Comparison of ENCODE assay signal across 8 mouse cellular contexts in the genomic region with DNA sequence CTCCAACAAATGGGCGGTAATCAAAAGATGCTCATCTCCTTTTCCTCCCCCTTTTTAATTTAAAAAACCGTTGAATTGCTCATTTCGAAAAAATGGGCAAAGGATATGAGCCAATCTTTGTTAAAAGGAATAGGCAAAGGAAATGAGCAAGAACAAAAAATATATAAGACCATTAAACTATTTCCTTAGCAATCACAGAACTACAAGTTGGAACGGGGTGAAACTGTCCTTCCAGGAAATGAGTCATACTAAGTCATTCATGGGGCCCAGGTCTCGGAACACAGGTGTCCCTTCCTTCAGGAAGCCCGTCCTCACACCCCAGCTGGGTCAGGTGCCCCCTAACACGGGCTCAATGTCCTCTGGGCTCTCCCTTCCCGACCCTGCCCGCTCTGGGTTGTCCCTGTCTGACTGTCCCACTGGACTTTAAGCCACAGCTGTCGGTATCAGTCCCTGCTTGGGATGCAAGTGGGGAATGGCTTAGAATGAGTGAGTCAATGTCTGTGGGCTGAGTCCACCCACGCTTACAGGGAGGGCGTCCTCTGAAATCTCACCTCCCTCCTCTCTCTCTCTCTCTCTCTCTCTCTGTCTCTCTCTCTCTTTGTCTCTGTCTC. TPM values are rescaled to one million over a fixed set of nuclear protein-coding genes. Genes with fewer than 3 reads are reported as not detected.
DNase-seq lines count a peak whose midpoint lies in the region; ATAC-seq and TF ChIP-seq lines count a peak whose summit lies in the region.

A gene (plus strand): TSS at position 542 of the 611 bp plus-strand sequence.

- no peaks in the 10 kb centered on the region for H3K79me2 ChIP-seq in CH12.LX (replicated peaks; ENCODE audit: control insufficient read depth, extremely low read depth, insufficient read depth, poor library complexity, severe bottlenecking)

- ATAC-seq in embryonic facial prominence, embryonic 14.5 days (ENCODE audit: low read depth) = no peak
- ATAC-seq in heart, embryonic 16.5 days (replicated peaks; ENCODE audit: extremely low read depth, insufficient read depth, low FRiP score) = no peak
- ATAC-seq in neural tube, embryonic 13.5 days (ENCODE audit: low read depth) = peak; percentile 30

- no peaks in the 10 kb centered on the region for H3K36me3 ChIP-seq in kidney, adult 2 months (ENCODE audit: control insufficient read depth, insufficient read depth, low read length)
- peaks cover 9 to 20% of the 10 kb centered on the region in 2 experiments for H3K36me3 ChIP-seq in CH12.LX (replicated peaks in 1 of 2; ENCODE audit: control insufficient read depth in 1 of 2, insufficient read depth in 1 of 2, low read length in 1 of 2)
- peaks cover 14% of the 10 kb centered on the region for H3K36me3 ChIP-seq in embryonic facial prominence, embryonic 14.5 days (ENCODE audit: control insufficient read depth, insufficient read depth, low read length)
- peaks cover 9% of the 10 kb centered on the region; the same call in 1 of the 2 replicates for H3K36me3 ChIP-seq in heart, embryonic 16.5 days (ENCODE audit: control insufficient read depth, insufficient read depth)
- peaks cover 14% of the 10 kb centered on the region for H3K36me3 ChIP-seq in neural tube, embryonic 13.5 days

- H3K27ac ChIP-seq in kidney, adult 2 months (ENCODE audit: insufficient read depth, low read depth, low read length) = peak within 1 kb of the TSS; percentile 84
- H3K27ac ChIP-seq in CH12.LX (ENCODE audit: insufficient read depth, low read depth) = peak within 1 kb of the TSS; percentile 75
- peak within 1 kb of the TSS; percentile 86 for H3K27ac ChIP-seq in embryonic facial prominence, embryonic 14.5 days (replicated peaks; ENCODE audit: low read depth, low read length)
- H3K27ac ChIP-seq in heart, embryonic 16.5 days (ENCODE audit: low read length) = peak within 1 kb of the TSS; percentile 80
- peak within 1 kb of the TSS; percentile 86 for H3K27ac ChIP-seq in neural tube, embryonic 13.5 days (replicated peaks)

- intact Hi-C loops in left cerebral cortex, postnatal 36 days (cut with DNase I) = loop anchor here (5.0 kb wide), 2 partner anchors 107 to 167 kb away; a partner anchor contains a TSS

- WGBS in kidney, adult 2 months = 14% methylated on average over 12 of the region's 12 CpGs
- WGBS in embryonic facial prominence, embryonic 14.5 days = 25% methylated on average over 11 of the region's 12 CpGs
- 22% methylated on average over 12 of the region's 12 CpGs for WGBS in heart, embryonic 16.5 days
- WGBS in neural tube, embryonic 13.5 days = 24% methylated on average over 12 of the region's 12 CpGs

- H3K4me2 ChIP-seq in CH12.LX (ENCODE audit: insufficient read depth, low read depth, poor library complexity, severe bottlenecking) = peak within 1 kb of the TSS; percentile 85
- peak within 1 kb of the TSS; percentile 86 for H3K4me2 ChIP-seq in embryonic facial prominence, embryonic 14.5 days (ENCODE audit: low read depth, low read length)
- H3K4me2 ChIP-seq in heart, embryonic 16.5 days (ENCODE audit: low read depth, low read length) = peak within 1 kb of the TSS; percentile 75
- H3K4me2 ChIP-seq in neural tube, embryonic 13.5 days = peak within 1 kb of the TSS; percentile 88

- TF ChIP-seq RAD21 in CH12.LX (IDR thresholded peaks at IDR 0.05; ENCODE audit: low read depth, low read length) = no peak

- no peaks in the 10 kb centered on the region for H3K9me3 ChIP-seq in CH12.LX (replicated peaks; ENCODE audit: low read length)
- H3K9me3 ChIP-seq in embryonic facial prominence, embryonic 14.5 days (ENCODE audit: control insufficient read depth, low read length) = no peaks in the 10 kb centered on the region
- H3K9me3 ChIP-seq in heart, embryonic 16.5 days (replicated peaks; ENCODE audit: control insufficient read depth, low read length) = no peaks in the 10 kb centered on the region
- H3K9me3 ChIP-seq in neural tube, embryonic 13.5 days = no peaks in the 10 kb centered on the region

- H3K9ac ChIP-seq in CH12.LX (ENCODE audit: insufficient read depth, low read depth) = peak within 1 kb of the TSS; percentile 53
- H3K9ac ChIP-seq in embryonic facial prominence, embryonic 14.5 days (ENCODE audit: low read depth, low read length) = peak within 1 kb of the TSS; percentile 79
- peak within 1 kb of the TSS; percentile 82 for H3K9ac ChIP-seq in heart, embryonic 16.5 days (ENCODE audit: low read length)
- H3K9ac ChIP-seq in neural tube, embryonic 13.5 days = peak within 1 kb of the TSS; percentile 76

- H3K4me3 ChIP-seq in kidney, adult 2 months (ENCODE audit: insufficient read depth, low read depth, low read length) = peak within 1 kb of the TSS; percentile 79
- H3K4me3 ChIP-seq in CH12.LX (replicated peaks in 1 of 3; ENCODE audit: low read depth in 2 of 3, low read length in 2 of 3, poor library complexity in 1 of 3) = peak within 1 kb of the TSS; percentile 62 to 71 (median 71)
- peak within 1 kb of the TSS; percentile 75 for H3K4me3 ChIP-seq in embryonic facial prominence, embryonic 14.5 days (ENCODE audit: low read depth, low read length)
- peak within 1 kb of the TSS; percentile 69 for H3K4me3 ChIP-seq in heart, embryonic 16.5 days (ENCODE audit: low read length)
- H3K4me3 ChIP-seq in neural tube, embryonic 13.5 days = peak within 1 kb of the TSS; percentile 57

- TF ChIP-seq EP300 in CH12.LX (IDR thresholded peaks at IDR 0.05; ENCODE audit: low read length) = peak; percentile 57

- no peak for DNase-seq in kidney, adult 2 months
- no peak for DNase-seq in kidney, adult 11 months
- DNase-seq in CH12.LX (ENCODE audit: extremely low read depth) (no peak), adipocyte (ENCODE audit: low spot score) (no peak)
- DNase-seq in embryonic facial prominence, embryonic 14.5 days (ENCODE audit: low spot score) = no peak
- no peak for DNase-seq in left cerebral cortex, postnatal 36 days (ENCODE audit: low spot score in 2 of 2)

- no peak for TF ChIP-seq CTCF in kidney, adult 2 months (conservative IDR thresholded peaks at IDR 0.05; ENCODE audit: insufficient read depth, insufficient read length, low read depth, low read length)
- TF ChIP-seq CTCF in CH12.LX (conservative IDR thresholded peaks at IDR 0.05 in 1 of 2, IDR thresholded peaks at IDR 0.05 in 1 of 2; ENCODE audit: low read depth in 2 of 2, low read length in 2 of 2) = no peak

- dilution Hi-C loops in CH12.LX (cut with MboI; ENCODE audit: extremely low pct_ligation_motif_present, extremely low pct_unique_long_range_greater_than_20kb, low sequenced_read_pairs) = no loop called here

- H3K27me3 ChIP-seq in kidney, adult 2 months (replicated peaks; ENCODE audit: control insufficient read depth, insufficient read depth, low read length) = no peaks in the 10 kb centered on the region
- H3K27me3 ChIP-seq in CH12.LX (replicated peaks) = peaks cover 21% of the 10 kb centered on the region
- peaks cover 7% of the 10 kb centered on the region; the same call in 1 of the 2 replicates for H3K27me3 ChIP-seq in embryonic facial prominence, embryonic 14.5 days (replicated peaks; ENCODE audit: control insufficient read depth, insufficient read depth, low read length)
- no peaks in the 10 kb centered on the region for H3K27me3 ChIP-seq in heart, embryonic 16.5 days (ENCODE audit: control insufficient read depth, insufficient read depth, low read length)
- peaks cover 22% of the 10 kb centered on the region for H3K27me3 ChIP-seq in neural tube, embryonic 13.5 days

- peaks cover 8% of the 10 kb centered on the region; the same call in 1 of the 2 replicates for H3K4me1 ChIP-seq in kidney, adult 2 months (ENCODE audit: control insufficient read depth, insufficient read depth, low read length)
- peaks cover 4 to 37% of the 10 kb centered on the region in 2 experiments; a peak in 3 of 4 replicates for H3K4me1 ChIP-seq in CH12.LX (ENCODE audit: control insufficient read depth in 1 of 2, insufficient read depth in 2 of 2)
- peaks cover 18% of the 10 kb centered on the region for H3K4me1 ChIP-seq in embryonic facial prominence, embryonic 14.5 days (ENCODE audit: control insufficient read depth, insufficient read depth, low read length)
- peaks cover 26% of the 10 kb centered on the region for H3K4me1 ChIP-seq in heart, embryonic 16.5 days (ENCODE audit: control insufficient read depth, insufficient read depth, low read length)
- peaks cover 37% of the 10 kb centered on the region for H3K4me1 ChIP-seq in neural tube, embryonic 13.5 days (replicated peaks)

- no peak for TF ChIP-seq POLR2A in kidney, adult 2 months (IDR thresholded peaks at IDR 0.05; ENCODE audit: low read depth, low read length)
- TF ChIP-seq POLR2A in CH12.LX (IDR thresholded peaks at IDR 0.05; ENCODE audit: low read depth, low read length) = no peak

- in situ Hi-C loops in CH12.LX (cut with MboI; ENCODE audit: low pct_ligation_motif_present, low pct_unique_long_range_greater_than_20kb, low sequenced_read_pairs) = loop anchor here (5.0 kb wide), 1 partner anchor 37 kb away; no protein-coding TSS in a partner anchor

TF ChIP-seq in CH12.LX, 34 proteins besides CTCF, POLR2A, EP300 and RAD21:
- TF ChIP-seq PAX5 (IDR thresholded peaks at IDR 0.05; ENCODE audit: low read length) (no peak), BHLHE40 (IDR thresholded peaks at IDR 0.05; ENCODE audit: low read depth, low read length) (peak; percentile 35; the same call in 1 of the 2 replicates), JUN (IDR thresholded peaks at IDR 0.05; ENCODE audit: insufficient read depth, low read depth, low read length) (peak; percentile 29; the same call in 1 of the 2 replicates)

RNA-seq across cellular contexts. Expression of the gene that starts here (rescaled TPM):
- polyA plus RNA-seq in kidney, adult 2 months (2012; rRNA removed) = 27.6 and 31.9 TPM in 2 replicates
- total RNA-seq in CH12.LX (2012; rRNA removed) (27.7 and 31.1 TPM in 2 replicates), CH12.LX (2014; rRNA removed) (25.3 and 26.9 TPM in 2 replicates)
- polyA plus RNA-seq in CH12.LX (2012; ENCODE audit: insufficient read length, low read depth) = 28.2 and 29.8 TPM in 2 replicates
- polyA plus RNA-seq in embryonic facial prominence, embryonic 14.5 days (2014; fragmentation: Nextera tagmentation; extraction: Ambion mirVana) = 64.0 and 75.1 TPM in 2 replicates
- polyA plus RNA-seq in heart, embryonic 16.5 days (2015; fragmentation: Nextera tagmentation; extraction: Ambion mirVana) = 61.0 and 62.4 TPM in 2 replicates
- total RNA-seq in left cerebral cortex, postnatal 36 days (2021) = 10 to 100 TPM; 35.6 to 41.8 TPM
- 90.7 and 96.1 TPM in 2 replicates for polyA plus RNA-seq in neural tube, embryonic 13.5 days (2015; fragmentation: Nextera tagmentation; extraction: Ambion mirVana)
